Mouse (Mus musculus): ENCODE data around the gene Hist1h3g. TPM values are rescaled to one million over a fixed set of nuclear protein-coding genes. Genes with fewer than 3 reads are reported as not detected.

The Hist1h3g gene
- polyA plus RNA-seq, 1 experiment from 2014 or later = 3.3 TPM

- ATAC-seq (ENCODE audit: insufficient read depth, low FRiP score, low TSS enrichment) (no peak), DNase-seq (ENCODE audit: low spot score) (peak; percentile 23)
- Histone ChIP-seq H3K9me3 (ENCODE audit: control insufficient read depth, low read length) (no peaks in the 10 kb centered on the region), H3K36me3 (ENCODE audit: control insufficient read depth, insufficient read depth, low read length) (no peaks in the 10 kb centered on the region), H3K4me2 (ENCODE audit: low read depth) (peak overlapping the region; percentile 83), H3K9ac (ENCODE audit: low read length) (peak overlapping the region; percentile 80), H3K27ac (ENCODE audit: low read depth, low read length) (peak overlapping the region; percentile 97), H3K4me3 (ENCODE audit: low read depth, low read length) (peak overlapping the region; percentile 39; the same call in 1 of the 2 replicates), H3K27me3 (ENCODE audit: control insufficient read depth, insufficient read depth, low read length) (no peaks in the 10 kb centered on the region), H3K4me1 (ENCODE audit: control insufficient read depth, insufficient read depth, low read length) (peaks cover 24% of the 10 kb centered on the region)
These were observed 49.1 kb downstream of the Hist1h3g start for GRCm38 (mm10) chr13:23584331-23584730.

- Histone ChIP-seq H3K27ac (ENCODE audit: low read depth, low read length) (peak overlapping the region; percentile 97), H3K27me3 (ENCODE audit: control insufficient read depth, insufficient read depth, low read length) (no peaks in the 10 kb centered on the region), H3K9ac (ENCODE audit: low read length) (peak overlapping the region; percentile 80), H3K9me3 (ENCODE audit: control insufficient read depth, low read length) (no peaks in the 10 kb centered on the region), H3K4me1 (ENCODE audit: control insufficient read depth, insufficient read depth, low read length) (peaks cover 24% of the 10 kb centered on the region), H3K4me3 (ENCODE audit: low read depth, low read length) (peak overlapping the region; percentile 39), H3K4me2 (ENCODE audit: low read depth) (peak overlapping the region; percentile 83), H3K36me3 (ENCODE audit: control insufficient read depth, insufficient read depth, low read length) (no peaks in the 10 kb centered on the region)
- WGBS = under 1% methylated on average over 21 of the region's 21 CpGs
- DNase-seq (ENCODE audit: low spot score) (peak; percentile 81), ATAC-seq (ENCODE audit: insufficient read depth, low FRiP score, low TSS enrichment) (0 out of 2 replicates have a peak, but pooled peaks have one; percentile 3)
These were observed 49.8 kb downstream of the Hist1h3g start for GRCm38 (mm10) chr13:23585029-23585441.

Small RNA genes within 50 kb of the gene (microRNA-seq; reads per million reads assigned to microRNA genes)
- not detected for gene Gm44297
- gene Gm44359 = not detected
- not detected for gene Gm44394
- gene n-TStga1 = not detected

Other genes with a start within 250 kb of the Hist1h3g start
- gene Zfp322a, start 166.2 kb upstream of the Hist1h3g start, polyA plus RNA-seq (2014; fragmentation: Nextera tagmentation; extraction: Ambion mirVana) = 62.0 and 62.7 TPM in 2 replicates
- gene Abt1, start 111.6 kb upstream of the Hist1h3g start, polyA plus RNA-seq (2014; fragmentation: Nextera tagmentation; extraction: Ambion mirVana) = 13.3 and 13.7 TPM in 2 replicates
- 0.16 TPM in 1 of 2 replicates, not detected in the other for gene Btn1a1, start 69.5 kb upstream of the Hist1h3g start, polyA plus RNA-seq (2014; fragmentation: Nextera tagmentation; extraction: Ambion mirVana)
- 0.65 and 0.81 TPM in 2 replicates for gene Btn2a2, start 46.6 kb upstream of the Hist1h3g start, polyA plus RNA-seq (2014; fragmentation: Nextera tagmentation; extraction: Ambion mirVana)
- 3.4 and 6.8 TPM in 2 replicates for gene Hist1h4h, start 4.4 kb upstream of the Hist1h3g start, polyA plus RNA-seq (2014; fragmentation: Nextera tagmentation; extraction: Ambion mirVana)
- gene Hist1h2af, start 1.5 kb upstream of the Hist1h3g start, polyA plus RNA-seq (2014; fragmentation: Nextera tagmentation; extraction: Ambion mirVana) = 1.6 and 2.1 TPM in 2 replicates
- 0.82 and 1.3 TPM in 2 replicates for gene Hist1h2bh, start 8.0 kb downstream of the Hist1h3g start, polyA plus RNA-seq (2014; fragmentation: Nextera tagmentation; extraction: Ambion mirVana)
- 0.51 and 1.4 TPM in 2 replicates for gene Hist1h3f, start 8.6 kb downstream of the Hist1h3g start, polyA plus RNA-seq (2014; fragmentation: Nextera tagmentation; extraction: Ambion mirVana)
- 0.94 and 1.5 TPM in 2 replicates for gene Hist1h4f, start 16.2 kb downstream of the Hist1h3g start, polyA plus RNA-seq (2014; fragmentation: Nextera tagmentation; extraction: Ambion mirVana)
- gene Hist1h1d, start 17.8 kb downstream of the Hist1h3g start, polyA plus RNA-seq (2014; fragmentation: Nextera tagmentation; extraction: Ambion mirVana) = 0.58 TPM in 2 replicates
- 6.4 and 6.9 TPM in 2 replicates for gene Hist1h3e, start 26.9 kb downstream of the Hist1h3g start, polyA plus RNA-seq (2014; fragmentation: Nextera tagmentation; extraction: Ambion mirVana)
- 61.5 and 64.3 TPM in 2 replicates for gene Hist1h2ae, start 35.8 kb downstream of the Hist1h3g start, polyA plus RNA-seq (2014; fragmentation: Nextera tagmentation; extraction: Ambion mirVana)
- 6.9 and 10.2 TPM in 2 replicates for gene Hist1h2bg, start 36.0 kb downstream of the Hist1h3g start, polyA plus RNA-seq (2014; fragmentation: Nextera tagmentation; extraction: Ambion mirVana)
- 3.4 and 4.1 TPM in 2 replicates for gene Hist1h2bf, start 38.8 kb downstream of the Hist1h3g start, polyA plus RNA-seq (2014; fragmentation: Nextera tagmentation; extraction: Ambion mirVana)
- 0.90 and 4.0 TPM in 2 replicates for gene Hist1h2ad, start 39.0 kb downstream of the Hist1h3g start, polyA plus RNA-seq (2014; fragmentation: Nextera tagmentation; extraction: Ambion mirVana)
- gene Hist1h3d, start 40.3 kb downstream of the Hist1h3g start, polyA plus RNA-seq (2014; fragmentation: Nextera tagmentation; extraction: Ambion mirVana) = 8.1 and 10.4 TPM in 2 replicates
- 89.4 and 91.9 TPM in 2 replicates for gene Hist1h4d, start 46.2 kb downstream of the Hist1h3g start, polyA plus RNA-seq (2014; fragmentation: Nextera tagmentation; extraction: Ambion mirVana)
- 1.7 and 1.8 TPM in 2 replicates for gene Hist1h2be, start 85.7 kb downstream of the Hist1h3g start, polyA plus RNA-seq (2014; fragmentation: Nextera tagmentation; extraction: Ambion mirVana)
- gene Hist1h1e, start 87.1 kb downstream of the Hist1h3g start, polyA plus RNA-seq (2014; fragmentation: Nextera tagmentation; extraction: Ambion mirVana) = 16.3 and 18.2 TPM in 2 replicates
- 0.92 and 0.97 TPM in 2 replicates for gene Hist1h2ac, start 148.5 kb downstream of the Hist1h3g start, polyA plus RNA-seq (2014; fragmentation: Nextera tagmentation; extraction: Ambion mirVana)
- 21.3 and 22.2 TPM in 2 replicates for gene Hist1h2bc, start 148.8 kb downstream of the Hist1h3g start, polyA plus RNA-seq (2014; fragmentation: Nextera tagmentation; extraction: Ambion mirVana)
- not detected in 2 replicates for gene Hist1h1t, start 160.4 kb downstream of the Hist1h3g start, polyA plus RNA-seq (2014; fragmentation: Nextera tagmentation; extraction: Ambion mirVana)
- gene Hist1h4c, start 163.0 kb downstream of the Hist1h3g start, polyA plus RNA-seq (2014; fragmentation: Nextera tagmentation; extraction: Ambion mirVana) = 4.1 and 5.2 TPM in 2 replicates
- gene Hfe, start 175.4 kb downstream of the Hist1h3g start, polyA plus RNA-seq (2014; fragmentation: Nextera tagmentation; extraction: Ambion mirVana) = 3.2 and 3.3 TPM in 2 replicates
- 12.2 and 15.3 TPM in 2 replicates for gene Hist1h1c, start 203.4 kb downstream of the Hist1h3g start, polyA plus RNA-seq (2014; fragmentation: Nextera tagmentation; extraction: Ambion mirVana)
- 8.3 and 10.6 TPM in 2 replicates for gene Hist1h3c, start 210.2 kb downstream of the Hist1h3g start, polyA plus RNA-seq (2014; fragmentation: Nextera tagmentation; extraction: Ambion mirVana)
- 2.4 and 2.9 TPM in 2 replicates for gene Hist1h2bb, start 211.3 kb downstream of the Hist1h3g start, polyA plus RNA-seq (2014; fragmentation: Nextera tagmentation; extraction: Ambion mirVana)
- 33.1 and 47.3 TPM in 2 replicates for gene Hist1h2ab, start 215.7 kb downstream of the Hist1h3g start, polyA plus RNA-seq (2014; fragmentation: Nextera tagmentation; extraction: Ambion mirVana)
- gene Hist1h3b, start 216.8 kb downstream of the Hist1h3g start, polyA plus RNA-seq (2014; fragmentation: Nextera tagmentation; extraction: Ambion mirVana) = 6.2 and 8.4 TPM in 2 replicates
- gene Hist1h4b, start 221.6 kb downstream of the Hist1h3g start, polyA plus RNA-seq (2014; fragmentation: Nextera tagmentation; extraction: Ambion mirVana) = 4.3 and 9.0 TPM in 2 replicates
- not detected in 2 replicates for gene Hist1h4a, start 225.8 kb downstream of the Hist1h3g start, polyA plus RNA-seq (2014; fragmentation: Nextera tagmentation; extraction: Ambion mirVana)
- 2.3 and 4.3 TPM in 2 replicates for gene Hist1h3a, start 227.0 kb downstream of the Hist1h3g start, polyA plus RNA-seq (2014; fragmentation: Nextera tagmentation; extraction: Ambion mirVana)
- gene Hist1h1a, start 228.2 kb downstream of the Hist1h3g start, polyA plus RNA-seq (2014; fragmentation: Nextera tagmentation; extraction: Ambion mirVana) = 1.1 and 3.6 TPM in 2 replicates
- not detected in 2 replicates for gene Trim38, start 234.5 kb downstream of the Hist1h3g start, polyA plus RNA-seq (2014; fragmentation: Nextera tagmentation; extraction: Ambion mirVana)

Data from neural tube, embryonic 11.5 days (tissue).